Mouse (Mus musculus): ENCODE measurements around the gene Ifna7. TPM values are rescaled to one million over a fixed set of nuclear protein-coding genes. Genes with fewer than 3 reads are reported as not detected.

Gene Ifna7
- polyA plus RNA-seq, 1 experiment = not detected

- no peak overlapping the region for H3K27ac ChIP-seq (ENCODE audit: insufficient read depth, low read depth, low read length)
- TF ChIP-seq CTCF (IDR thresholded peaks at IDR 0.05; ENCODE audit: insufficient read depth, low read depth, low read length) (no peak), POLR2A (IDR thresholded peaks at IDR 0.05; ENCODE audit: insufficient read depth, low read depth, low read length) (no peak)
- no peaks in the 10 kb centered on the region for H3K4me1 ChIP-seq (ENCODE audit: control insufficient read depth, insufficient read depth, low read length)
- H3K4me3 ChIP-seq (ENCODE audit: insufficient read depth, low read depth, low read length) = no peak overlapping the region
- WGBS = 50% methylated on average over 2 of the region's 2 CpGs
Measured at GRCm38 (mm10) chr4:88845334-88845733, 29.3 kb downstream of the Ifna7 start.

GRCm38 (mm10) chr4:88849698-88850097 lies 33.7 kb downstream of the Ifna7 start, which contains the start of gene Ifna1:
TSS of gene Ifna1 (plus strand) at chr4:88850087.
- Histone ChIP-seq H3K4me3 (ENCODE audit: insufficient read depth, low read depth, low read length) (no peak within 1 kb of the TSS), H3K27ac (ENCODE audit: insufficient read depth, low read depth, low read length) (no peak within 1 kb of the TSS), H3K4me1 (ENCODE audit: control insufficient read depth, insufficient read depth, low read length) (no peaks in the 10 kb centered on the region)
- TF ChIP-seq POLR2A (IDR thresholded peaks at IDR 0.05; ENCODE audit: insufficient read depth, low read depth, low read length) (no peak), CTCF (IDR thresholded peaks at IDR 0.05; ENCODE audit: insufficient read depth, low read depth, low read length) (no peak)
- 40% methylated on average over 1 of the region's 1 CpGs for WGBS

GRCm38 (mm10) chr4:88851026-88851763 lies 35.2 kb downstream of the Ifna7 start:
- Histone ChIP-seq H3K27ac (ENCODE audit: insufficient read depth, low read depth, low read length) (no peak overlapping the region), H3K4me3 (ENCODE audit: insufficient read depth, low read depth, low read length) (no peak overlapping the region), H3K4me1 (ENCODE audit: control insufficient read depth, insufficient read depth, low read length) (no peaks in the 10 kb centered on the region)
- WGBS = 55% methylated on average over 4 of the region's 4 CpGs
- TF ChIP-seq POLR2A (IDR thresholded peaks at IDR 0.05; ENCODE audit: insufficient read depth, low read depth, low read length) = no peak
- TF ChIP-seq CTCF (IDR thresholded peaks at IDR 0.05; ENCODE audit: insufficient read depth, low read depth, low read length) = no peak

GRCm38 (mm10) chr4:88859214-88859613 lies 43.2 kb downstream of the Ifna7 start:
- TF ChIP-seq POLR2A (IDR thresholded peaks at IDR 0.05; ENCODE audit: insufficient read depth, low read depth, low read length) (no peak), CTCF (IDR thresholded peaks at IDR 0.05; ENCODE audit: insufficient read depth, low read depth, low read length) (no peak)
- H3K4me1 ChIP-seq (ENCODE audit: control insufficient read depth, insufficient read depth, low read length) = no peaks in the 10 kb centered on the region
- H3K4me3 ChIP-seq (ENCODE audit: insufficient read depth, low read depth, low read length) = no peak overlapping the region
- H3K27ac ChIP-seq (ENCODE audit: insufficient read depth, low read depth, low read length) = no peak overlapping the region

- Histone ChIP-seq H3K4me1 (ENCODE audit: control insufficient read depth, insufficient read depth, low read length) (peaks cover 4% of the 10 kb centered on the region; the same call in 1 of the 2 replicates), H3K27ac (ENCODE audit: insufficient read depth, low read depth, low read length) (no peak overlapping the region), H3K4me3 (ENCODE audit: insufficient read depth, low read depth, low read length) (no peak overlapping the region)
- 14% methylated on average over 7 of the region's 7 CpGs for WGBS
- TF ChIP-seq CTCF (IDR thresholded peaks at IDR 0.05; ENCODE audit: insufficient read depth, low read depth, low read length) (no peak), POLR2A (IDR thresholded peaks at IDR 0.05; ENCODE audit: insufficient read depth, low read depth, low read length) (no peak)
Measured at GRCm38 (mm10) chr4:88863309-88863708, 47.3 kb downstream of the Ifna7 start.

GRCm38 (mm10) chr4:88864599-88864998 lies 48.6 kb downstream of the Ifna7 start:
- TF ChIP-seq CTCF (IDR thresholded peaks at IDR 0.05; ENCODE audit: insufficient read depth, low read depth, low read length) (no peak), POLR2A (IDR thresholded peaks at IDR 0.05; ENCODE audit: insufficient read depth, low read depth, low read length) (no peak)
- no peak overlapping the region for H3K4me3 ChIP-seq (ENCODE audit: insufficient read depth, low read depth, low read length)
- 81% methylated on average over 9 of the region's 9 CpGs for WGBS
- no peak overlapping the region for H3K27ac ChIP-seq (ENCODE audit: insufficient read depth, low read depth, low read length)
- H3K4me1 ChIP-seq (ENCODE audit: control insufficient read depth, insufficient read depth, low read length) = peaks cover 4% of the 10 kb centered on the region; the same call in 1 of the 2 replicates

GRCm38 (mm10) chr4:88865011-88865569 lies 49.1 kb downstream of the Ifna7 start:
- Histone ChIP-seq H3K27ac (ENCODE audit: insufficient read depth, low read depth, low read length) (no peak overlapping the region), H3K4me3 (ENCODE audit: insufficient read depth, low read depth, low read length) (no peak overlapping the region), H3K4me1 (ENCODE audit: control insufficient read depth, insufficient read depth, low read length) (peaks cover 4% of the 10 kb centered on the region; the same call in 1 of the 2 replicates)
- 72% methylated on average over 6 of the region's 6 CpGs for WGBS
- TF ChIP-seq POLR2A (IDR thresholded peaks at IDR 0.05; ENCODE audit: insufficient read depth, low read depth, low read length) = no peak
- TF ChIP-seq CTCF (IDR thresholded peaks at IDR 0.05; ENCODE audit: insufficient read depth, low read depth, low read length) = no peak

Other genes starting within 250 kb of the Ifna7 start
- not detected in 2 replicates for gene Ifna14, start 244.4 kb upstream of the Ifna7 start, polyA plus RNA-seq (2012; ENCODE audit: insufficient read depth, insufficient read length, low replicate concordance, missing spikeins)
- not detected in 2 replicates for gene Ifna9, start 223.8 kb upstream of the Ifna7 start, polyA plus RNA-seq (2012; ENCODE audit: insufficient read depth, insufficient read length, low replicate concordance, missing spikeins)
- gene Ifna12, start 212.9 kb upstream of the Ifna7 start, polyA plus RNA-seq (2012; ENCODE audit: insufficient read depth, insufficient read length, low replicate concordance, missing spikeins) = not detected in 2 replicates
- not detected in 2 replicates for gene C87499, start 181.8 kb upstream of the Ifna7 start, polyA plus RNA-seq (2012; ENCODE audit: insufficient read depth, insufficient read length, low replicate concordance, missing spikeins)
- not detected in 2 replicates for gene Ifna13, start 171.8 kb upstream of the Ifna7 start, polyA plus RNA-seq (2012; ENCODE audit: insufficient read depth, insufficient read length, low replicate concordance, missing spikeins)
- gene Ifna16, start 139.3 kb upstream of the Ifna7 start, polyA plus RNA-seq (2012; ENCODE audit: insufficient read depth, insufficient read length, low replicate concordance, missing spikeins) = not detected in 2 replicates
- gene Ifna2, start 132.3 kb upstream of the Ifna7 start, polyA plus RNA-seq (2012; ENCODE audit: insufficient read depth, insufficient read length, low replicate concordance, missing spikeins) = not detected in 2 replicates
- not detected in 2 replicates for gene Ifnab, start 124.9 kb upstream of the Ifna7 start, polyA plus RNA-seq (2012; ENCODE audit: insufficient read depth, insufficient read length, low replicate concordance, missing spikeins)
- not detected in 2 replicates for gene Gm26566, start 94.4 kb upstream of the Ifna7 start, polyA plus RNA-seq (2012; ENCODE audit: insufficient read depth, insufficient read length, low replicate concordance, missing spikeins)
- not detected in 2 replicates for gene Klhl9, start 93.8 kb upstream of the Ifna7 start, polyA plus RNA-seq (2012; ENCODE audit: insufficient read depth, insufficient read length, low replicate concordance, missing spikeins)
- not detected in 2 replicates for gene Gm13271, start 61.4 kb upstream of the Ifna7 start, polyA plus RNA-seq (2012; ENCODE audit: insufficient read depth, insufficient read length, low replicate concordance, missing spikeins)
- gene Gm13283, start 56.1 kb upstream of the Ifna7 start, polyA plus RNA-seq (2012; ENCODE audit: insufficient read depth, insufficient read length, low replicate concordance, missing spikeins) = not detected in 2 replicates
- gene Gm13290, start 42.4 kb upstream of the Ifna7 start, polyA plus RNA-seq (2012; ENCODE audit: insufficient read depth, insufficient read length, low replicate concordance, missing spikeins) = not detected in 2 replicates
- not detected in 2 replicates for gene Gm13289, start 39.3 kb upstream of the Ifna7 start, polyA plus RNA-seq (2012; ENCODE audit: insufficient read depth, insufficient read length, low replicate concordance, missing spikeins)
- not detected in 2 replicates for gene Gm13272, start 36.4 kb upstream of the Ifna7 start, polyA plus RNA-seq (2012; ENCODE audit: insufficient read depth, insufficient read length, low replicate concordance, missing spikeins)
- not detected in 2 replicates for gene Ifnz, start 34.1 kb upstream of the Ifna7 start, polyA plus RNA-seq (2012; ENCODE audit: insufficient read depth, insufficient read length, low replicate concordance, missing spikeins)
- not detected in 2 replicates for gene Gm13276, start 30.5 kb upstream of the Ifna7 start, polyA plus RNA-seq (2012; ENCODE audit: insufficient read depth, insufficient read length, low replicate concordance, missing spikeins)
- gene Gm13277, start 27.6 kb upstream of the Ifna7 start, polyA plus RNA-seq (2012; ENCODE audit: insufficient read depth, insufficient read length, low replicate concordance, missing spikeins) = not detected in 2 replicates
- not detected in 2 replicates for gene Gm13278, start 24.7 kb upstream of the Ifna7 start, polyA plus RNA-seq (2012; ENCODE audit: insufficient read depth, insufficient read length, low replicate concordance, missing spikeins)
- not detected in 2 replicates for gene Gm13275, start 21.7 kb upstream of the Ifna7 start, polyA plus RNA-seq (2012; ENCODE audit: insufficient read depth, insufficient read length, low replicate concordance, missing spikeins)
- gene Gm13279, start 18.8 kb upstream of the Ifna7 start, polyA plus RNA-seq (2012; ENCODE audit: insufficient read depth, insufficient read length, low replicate concordance, missing spikeins) = not detected in 2 replicates
- gene Gm13285, start 16.6 kb upstream of the Ifna7 start, polyA plus RNA-seq (2012; ENCODE audit: insufficient read depth, insufficient read length, low replicate concordance, missing spikeins) = not detected in 2 replicates
- not detected in 2 replicates for gene Gm13287, start 13.0 kb upstream of the Ifna7 start, polyA plus RNA-seq (2012; ENCODE audit: insufficient read depth, insufficient read length, low replicate concordance, missing spikeins)
- not detected in 2 replicates for gene Gm13288, start 10.7 kb upstream of the Ifna7 start, polyA plus RNA-seq (2012; ENCODE audit: insufficient read depth, insufficient read length, low replicate concordance, missing spikeins)
- gene Ifna11, start 3.7 kb downstream of the Ifna7 start, polyA plus RNA-seq (2012; ENCODE audit: insufficient read depth, insufficient read length, low replicate concordance, missing spikeins) = not detected in 2 replicates
- gene Ifna6, start 11.2 kb downstream of the Ifna7 start, polyA plus RNA-seq (2012; ENCODE audit: insufficient read depth, insufficient read length, low replicate concordance, missing spikeins) = not detected in 2 replicates
- not detected in 2 replicates for gene Ifna5, start 19.3 kb downstream of the Ifna7 start, polyA plus RNA-seq (2012; ENCODE audit: insufficient read depth, insufficient read length, low replicate concordance, missing spikeins)
- not detected in 2 replicates for gene Ifna4, start 25.6 kb downstream of the Ifna7 start, polyA plus RNA-seq (2012; ENCODE audit: insufficient read depth, insufficient read length, low replicate concordance, missing spikeins)
- not detected in 2 replicates for gene Ifna1, start 33.9 kb downstream of the Ifna7 start, polyA plus RNA-seq (2012; ENCODE audit: insufficient read depth, insufficient read length, low replicate concordance, missing spikeins)
- gene Ifne, start 64.0 kb downstream of the Ifna7 start, polyA plus RNA-seq (2012; ENCODE audit: insufficient read depth, insufficient read length, low replicate concordance, missing spikeins) = not detected in 2 replicates

Data from olfactory bulb, adult 2 months (tissue).